Comparison of ENCODE assay signal across 11 mouse cellular contexts in genomic region chr2:72041087-72041486, GRCm38 (mm10).
"Had no signal": no experiment of that assay in that cellular context is flagged by ENCODE, and none has a peak within 500 bp of the region (broad histone marks: within the 10 kb centered on the region; RNA-seq: fewer than 3 reads in every experiment).

No protein-coding gene starts in this region.

- DNase-seq: cerebellum, postnatal 10 days; cerebellum, postnatal 14 days; embryo, embryonic 11 days; forebrain, postnatal 0 days; gastrocnemius, adult 2 months; gastrocnemius, postnatal 10 days; gastrocnemius, postnatal 14 days; gastrocnemius, postnatal 25 days; gastrocnemius, postnatal 36 days; heart, adult 18-20 months; heart, adult 2 months had no signal
